Mouse (Mus musculus): ENCODE data around the gene Rbms2. TPM values are rescaled to one million over a fixed set of nuclear protein-coding genes. Genes with fewer than 3 reads are reported as not detected.

Gene Rbms2
- total RNA-seq, 4 experiments from 2014 or later: 14.3 to 18.7 (median 17.1) TPM

DNA sequence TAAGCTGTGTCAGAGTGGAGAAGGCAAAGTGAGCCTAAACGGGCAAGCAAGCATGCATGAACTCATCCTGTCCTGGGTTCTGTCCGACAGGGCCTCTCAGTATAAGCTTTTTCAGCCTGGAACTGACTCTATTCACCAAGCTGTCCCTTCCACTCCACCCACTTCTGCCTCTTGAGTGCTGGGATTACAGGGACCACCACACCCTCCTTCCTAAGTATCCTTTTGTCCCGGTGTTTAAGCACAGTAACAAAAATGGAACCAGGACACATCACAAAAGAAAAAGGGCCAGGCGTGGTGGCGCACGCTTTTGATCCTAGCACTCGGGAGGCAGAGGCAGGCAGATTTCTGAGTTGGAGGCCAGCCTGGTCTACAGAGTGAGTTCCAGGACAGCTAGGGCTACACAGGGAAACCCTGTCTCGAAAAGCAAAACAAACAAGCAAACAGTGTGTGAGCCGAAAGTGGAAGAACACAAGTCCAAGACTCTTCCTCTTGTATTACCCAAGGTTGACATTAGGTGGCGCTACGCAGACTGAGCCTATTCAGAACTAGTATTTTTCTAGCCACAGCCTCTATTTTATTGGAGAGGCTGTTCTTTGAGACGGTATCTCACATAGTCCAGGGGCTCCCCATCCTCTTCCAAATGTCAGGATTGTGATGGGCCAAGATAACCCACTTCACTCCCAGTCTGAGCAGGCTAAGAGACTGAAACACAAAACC lies 39.7 kb downstream of the Rbms2 start:
- DNase-seq (ENCODE audit: low spot score in 2 of 2): no peak

DNA sequence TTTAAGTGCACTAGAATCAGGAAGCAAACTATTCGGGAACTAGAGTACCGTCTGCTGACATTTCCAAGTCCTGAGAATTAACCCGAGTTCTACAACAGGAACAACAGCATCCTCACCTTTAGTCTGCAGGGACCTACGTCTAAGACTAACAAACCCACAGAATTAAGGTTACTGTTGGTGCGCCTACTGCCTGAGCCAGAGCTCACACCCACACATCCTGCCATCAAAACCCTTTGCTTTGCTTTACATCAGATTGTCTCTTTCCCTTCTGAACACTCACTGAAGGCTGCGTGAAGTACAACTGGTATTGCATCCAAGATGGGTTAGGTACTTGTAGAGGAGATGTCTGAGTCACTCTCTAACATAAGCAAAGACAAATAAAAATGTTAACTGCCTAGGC lies 44.7 kb downstream of the Rbms2 start:
- no peak for DNase-seq (ENCODE audit: low spot score in 2 of 2)

DNA sequence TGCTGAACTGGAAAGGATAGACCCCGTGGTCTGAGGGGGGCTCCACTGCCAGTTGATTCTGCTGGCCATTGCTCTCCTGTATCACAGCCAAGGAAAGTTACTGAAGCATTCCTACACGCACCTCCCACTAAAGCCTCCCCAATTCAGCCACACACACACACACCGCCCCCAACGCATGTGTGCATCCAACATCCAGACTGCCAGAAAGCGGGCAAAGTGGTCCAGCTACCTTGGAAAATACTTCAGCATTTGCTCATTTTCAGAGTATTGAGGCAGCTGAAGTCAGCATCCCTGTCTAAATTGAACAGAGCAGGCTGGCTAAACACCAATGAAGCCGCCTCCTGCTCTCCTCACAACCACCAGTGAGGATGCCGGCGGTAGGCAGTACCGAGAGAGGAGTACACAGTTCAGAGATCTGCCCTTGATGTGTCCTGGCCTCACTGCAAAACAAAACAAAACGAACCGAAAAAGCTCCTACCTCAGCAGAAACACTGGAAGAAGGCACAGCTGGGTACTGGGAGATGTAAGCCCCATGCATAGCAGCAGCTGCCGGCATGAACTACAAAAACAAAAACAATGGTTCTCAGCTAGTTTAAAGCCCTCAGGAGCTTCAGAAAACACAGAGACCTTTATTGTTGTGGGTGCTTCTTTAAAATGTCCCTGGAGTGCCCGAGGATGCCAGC lies 46.3 kb downstream of the Rbms2 start:
- peak; percentile 26 to 74 for DNase-seq (ENCODE audit: low spot score in 2 of 2)

DNA sequence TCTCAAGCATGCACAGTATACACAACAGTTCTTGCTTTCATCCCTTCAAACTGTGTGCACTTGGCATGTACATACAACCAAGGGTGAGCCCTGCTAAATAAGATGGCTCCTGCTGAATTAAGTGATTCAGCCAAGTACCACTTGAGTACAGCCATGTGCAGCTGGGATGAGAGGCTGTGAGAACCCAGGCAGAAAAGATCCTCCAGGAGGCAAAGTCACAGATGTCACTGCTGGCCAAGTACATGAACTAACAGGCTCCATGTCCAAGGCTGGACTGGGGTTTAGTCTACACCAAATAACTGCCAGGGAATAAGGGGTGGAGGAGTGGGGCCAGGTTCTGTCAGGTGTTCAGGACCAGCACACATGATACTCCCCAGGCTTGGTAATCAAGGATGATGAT lies 48.3 kb downstream of the Rbms2 start:
- DNase-seq (ENCODE audit: low spot score in 2 of 2): no peak

DNA sequence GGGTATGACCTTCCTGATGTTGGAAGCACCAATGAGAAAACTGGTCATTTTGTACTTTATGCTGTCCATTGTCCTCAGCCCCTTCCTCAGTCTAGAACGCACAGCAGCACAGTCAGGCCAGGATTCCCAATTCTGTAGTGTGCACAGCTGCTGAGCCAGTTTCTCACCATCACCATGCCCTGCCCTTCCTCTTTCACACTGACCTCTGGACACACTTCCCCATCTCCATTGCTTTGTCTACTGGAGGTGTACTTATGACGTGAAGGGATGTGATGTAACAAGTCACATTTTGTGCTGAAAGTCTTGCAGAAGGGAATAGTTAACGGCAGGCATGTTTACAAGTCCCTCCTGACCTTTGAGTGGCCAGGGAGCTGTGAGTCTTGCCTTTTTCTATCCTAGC lies 48.8 kb downstream of the Rbms2 start:
- no peak for DNase-seq (ENCODE audit: low spot score in 2 of 2)

DNA sequence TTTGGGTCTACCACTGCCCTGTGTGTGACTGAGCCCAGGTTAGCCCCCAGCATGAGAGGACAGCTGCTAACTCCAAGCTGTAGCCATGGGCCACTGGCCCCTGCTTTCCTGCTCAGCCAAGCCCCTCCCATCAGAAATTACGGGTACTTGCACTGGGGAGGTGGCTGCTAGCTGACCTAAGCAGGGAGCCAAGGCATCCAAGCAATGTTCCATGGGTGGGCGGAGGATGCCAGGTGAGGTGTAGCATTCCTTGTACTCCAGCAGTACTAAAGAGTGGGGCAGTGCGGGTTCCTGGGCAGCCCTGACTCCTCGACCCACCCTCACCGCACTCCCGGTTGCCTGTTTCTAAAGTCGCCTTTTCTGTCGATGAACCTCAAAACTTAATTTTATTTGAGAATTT lies 52.0 kb downstream of the Rbms2 start:
- DNase-seq (ENCODE audit: low spot score in 2 of 2): no peak

DNA sequence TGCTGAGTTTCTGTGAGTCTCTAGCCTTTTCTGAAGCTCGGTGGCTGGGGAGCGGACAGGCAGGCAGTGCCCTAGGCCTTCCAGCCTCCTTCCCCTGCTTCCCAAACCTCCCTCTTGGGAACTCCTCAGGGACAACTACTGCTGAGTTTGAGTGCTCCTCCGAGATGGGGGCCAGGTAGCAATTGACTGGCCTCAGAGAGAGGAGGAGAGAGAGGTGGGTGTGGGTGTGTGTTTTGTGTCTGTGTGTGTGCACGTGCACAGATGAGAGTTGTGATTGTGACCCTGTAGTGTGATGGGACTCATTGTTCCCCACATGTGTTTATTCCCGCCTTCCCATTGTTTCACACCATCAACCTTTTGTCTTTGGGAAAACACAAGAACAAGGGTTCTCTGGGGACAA lies 52.6 kb downstream of the Rbms2 start:
- DNase-seq (ENCODE audit: low spot score in 2 of 2): no peak

DNA sequence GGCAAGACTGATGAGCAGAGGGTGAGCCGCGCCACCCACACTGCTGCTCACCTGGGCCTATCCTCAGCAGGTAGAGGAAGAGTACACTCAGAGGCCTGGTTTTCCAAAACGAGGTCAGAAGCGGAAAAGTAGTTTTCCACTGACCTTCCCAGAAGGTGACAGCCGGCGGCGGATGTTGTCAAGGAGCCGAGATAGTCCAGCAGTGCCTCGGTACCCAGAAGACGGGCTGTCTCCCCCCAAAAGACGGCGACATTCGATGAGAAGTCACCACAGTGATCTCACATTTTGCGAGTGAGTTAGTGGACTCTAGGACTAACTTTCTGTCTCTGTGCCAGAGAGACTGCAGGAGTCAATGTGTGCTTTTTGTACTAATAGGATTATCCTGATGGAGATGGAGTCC lies 54.1 kb downstream of the Rbms2 start:
- no peak for DNase-seq (ENCODE audit: low spot score in 2 of 2)

DNA sequence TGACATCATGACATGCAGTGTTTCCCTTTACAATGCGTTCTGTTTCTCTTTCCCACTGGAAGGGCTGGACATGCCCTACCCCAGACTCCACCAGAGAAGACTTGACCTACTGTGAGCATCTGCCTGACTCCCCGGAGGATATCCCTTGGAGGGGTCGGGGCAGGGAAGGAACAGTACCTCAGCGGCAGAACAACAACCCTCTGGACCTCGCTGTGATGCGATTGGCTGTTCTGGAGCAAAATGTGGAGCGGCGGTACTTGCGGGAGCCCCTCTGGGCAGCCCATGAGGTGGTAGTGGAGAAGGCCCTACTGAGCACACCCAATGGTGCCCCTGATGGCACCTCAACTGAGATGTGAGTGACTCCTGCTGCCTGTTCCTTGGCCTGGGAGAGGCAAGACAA lies 55.3 kb downstream of the Rbms2 start:
- DNase-seq (ENCODE audit: low spot score in 2 of 2): no peak

DNA sequence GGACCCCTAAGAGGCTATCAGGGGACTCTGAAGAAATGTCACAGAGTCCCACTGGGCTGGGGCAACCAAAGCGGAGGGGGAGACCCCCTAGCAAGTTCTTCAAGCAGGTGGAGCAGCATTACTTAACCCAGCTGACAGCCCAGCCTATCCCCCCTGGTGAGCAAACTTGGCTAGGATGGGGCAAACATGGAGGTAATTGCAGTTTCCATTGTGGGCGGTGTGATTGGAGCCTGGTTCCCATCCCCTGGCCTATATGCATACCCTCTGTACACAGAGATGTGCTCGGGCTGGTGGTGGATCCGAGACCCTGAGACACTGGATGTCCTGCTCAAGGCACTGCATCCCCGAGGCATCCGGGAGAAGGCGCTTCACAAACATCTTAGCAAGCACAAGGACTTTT lies 56.3 kb downstream of the Rbms2 start:
- no peak for DNase-seq (ENCODE audit: low spot score in 2 of 2)

DNA sequence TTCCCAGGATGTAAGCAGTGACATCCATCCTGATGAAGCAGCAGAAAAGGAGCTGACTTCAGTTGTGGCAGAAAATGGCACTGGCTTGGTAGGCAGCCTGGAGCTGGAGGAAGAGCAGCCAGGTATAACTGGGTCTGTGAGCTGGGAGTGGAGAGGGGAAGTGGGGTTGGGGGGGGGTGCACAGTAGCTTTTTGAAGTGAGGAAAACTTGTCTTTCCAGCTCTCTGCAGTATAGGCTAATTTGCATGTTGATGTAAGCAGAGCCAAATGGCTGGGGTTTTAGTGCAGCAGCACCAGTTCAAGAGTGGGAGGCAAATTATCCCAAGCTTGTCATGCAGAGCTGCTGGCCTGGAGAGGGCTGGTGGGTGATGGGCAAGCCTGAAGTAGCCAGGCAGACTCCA lies 68.9 kb downstream of the Rbms2 start:
- no peak for DNase-seq (ENCODE audit: low spot score in 2 of 2)

DNA sequence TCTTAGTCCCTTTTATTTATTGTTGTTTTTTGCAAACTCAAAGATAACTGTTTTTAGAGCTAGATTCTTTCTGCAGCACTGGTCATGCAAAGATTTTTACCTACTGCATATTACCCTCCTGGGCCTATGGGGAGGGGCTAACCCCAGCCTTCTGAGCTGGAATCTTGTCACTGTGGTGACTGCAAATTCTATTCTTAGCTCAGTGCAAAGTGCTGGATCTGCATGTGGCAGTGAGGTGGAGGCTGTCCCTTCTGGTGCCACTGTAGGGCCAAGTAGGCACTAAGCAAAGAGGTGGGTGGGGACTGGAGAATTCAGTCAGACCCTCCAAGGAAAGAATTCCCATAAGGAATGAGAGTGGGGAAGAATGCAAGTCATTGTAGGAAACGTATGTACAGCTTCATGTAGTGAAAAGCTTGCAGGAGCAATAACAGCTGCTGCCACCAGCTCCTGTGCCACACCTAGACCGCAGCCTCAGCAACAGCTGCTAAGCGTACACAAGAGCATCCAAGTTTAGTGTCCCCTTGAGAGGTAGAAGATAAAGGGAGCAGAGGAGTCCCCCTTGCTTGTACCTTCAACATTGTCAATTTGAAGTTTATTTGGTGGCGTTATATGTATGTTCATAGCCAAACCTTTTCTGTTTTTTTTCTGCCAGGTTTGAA lies 69.9 kb downstream of the Rbms2 start:
- DNase-seq (ENCODE audit: low spot score in 2 of 2): no peak

DNA sequence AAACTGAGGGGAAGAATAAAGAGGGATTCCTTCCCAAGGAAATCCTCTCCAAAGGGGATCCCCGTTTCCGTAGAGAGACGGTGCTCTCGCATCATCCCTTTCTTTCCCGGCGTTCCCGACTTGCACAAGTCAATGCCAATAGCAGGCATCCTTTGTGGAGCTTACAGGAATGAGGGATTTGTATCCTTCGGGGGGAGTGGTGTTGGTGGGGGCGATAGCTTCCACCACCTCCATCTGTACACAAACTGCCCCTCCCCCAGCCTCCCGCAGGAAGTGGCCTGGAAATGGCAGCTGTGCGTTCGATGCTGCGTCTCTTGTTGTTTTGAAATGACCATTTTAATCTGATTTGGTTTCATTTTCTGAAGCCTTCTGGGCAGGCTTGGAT lies 82.5 kb downstream of the Rbms2 start:
- DNase-seq (ENCODE audit: low spot score in 2 of 2): no peak

DNA sequence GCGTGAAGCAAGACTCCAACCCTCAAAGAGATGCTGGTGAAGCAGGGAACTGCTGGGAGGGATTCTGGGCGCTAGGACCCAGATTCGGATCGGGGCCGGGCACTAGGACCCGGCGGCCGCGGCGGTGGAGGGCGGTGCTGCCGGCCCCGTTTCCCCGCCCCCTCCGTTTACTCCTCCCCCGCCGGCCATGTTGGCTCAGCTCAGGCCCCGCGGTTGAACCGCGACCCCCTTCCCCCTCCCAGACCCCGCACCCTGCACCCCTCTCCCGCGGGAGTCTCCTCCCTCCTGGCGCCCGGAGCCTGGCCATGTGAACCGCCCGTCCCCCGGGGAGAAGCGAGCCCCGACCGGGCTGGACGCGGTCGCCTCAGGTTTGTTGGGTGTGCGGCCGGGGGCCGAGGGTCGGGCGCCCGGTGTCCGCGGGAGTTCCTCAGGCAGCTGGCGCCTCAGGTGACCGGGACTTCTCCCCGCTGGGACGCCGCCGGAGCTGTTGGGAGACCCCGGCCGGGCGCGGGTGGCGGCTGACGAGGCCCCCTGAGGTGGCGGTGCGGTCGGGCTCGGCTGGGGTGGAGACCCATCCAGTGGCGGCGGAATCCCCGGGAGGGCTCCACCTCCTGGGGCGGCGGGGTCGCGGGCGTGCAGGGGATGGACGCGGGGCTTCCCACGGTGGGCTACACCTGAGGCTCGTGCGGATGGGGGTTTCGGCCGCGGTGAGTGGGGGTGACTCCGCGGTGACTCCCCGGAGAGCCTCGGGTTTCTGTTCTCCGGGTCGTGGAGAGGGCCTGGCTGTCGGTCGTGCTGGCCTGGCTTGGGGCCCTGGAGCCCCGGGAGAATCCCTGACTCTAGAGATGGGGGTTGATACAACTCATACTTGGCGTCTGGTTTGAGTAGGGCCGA lies 83.2 kb downstream of the Rbms2 start:
- DNase-seq (ENCODE audit: low spot score in 2 of 2): peak; percentile 53 to 60

DNA sequence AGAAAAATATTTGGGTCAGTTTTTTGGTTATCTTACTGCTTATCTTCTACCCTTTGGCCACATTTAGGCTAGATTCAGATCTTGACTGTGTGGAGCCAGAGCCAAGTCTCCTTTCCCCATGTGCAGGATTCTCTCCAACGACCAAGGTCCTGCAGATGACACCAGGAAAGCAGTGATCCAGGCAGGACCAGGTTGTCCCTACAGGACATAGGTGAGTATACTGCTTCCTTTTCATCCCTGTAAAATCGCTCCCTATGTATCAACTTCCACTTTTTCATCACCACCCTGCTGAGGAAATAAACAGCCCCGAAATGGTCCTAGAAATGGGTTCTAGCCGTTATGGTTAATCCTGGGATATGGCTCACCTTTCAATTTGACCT lies 83.8 kb downstream of the Rbms2 start:
- no peak for DNase-seq (ENCODE audit: low spot score in 2 of 2)

DNA sequence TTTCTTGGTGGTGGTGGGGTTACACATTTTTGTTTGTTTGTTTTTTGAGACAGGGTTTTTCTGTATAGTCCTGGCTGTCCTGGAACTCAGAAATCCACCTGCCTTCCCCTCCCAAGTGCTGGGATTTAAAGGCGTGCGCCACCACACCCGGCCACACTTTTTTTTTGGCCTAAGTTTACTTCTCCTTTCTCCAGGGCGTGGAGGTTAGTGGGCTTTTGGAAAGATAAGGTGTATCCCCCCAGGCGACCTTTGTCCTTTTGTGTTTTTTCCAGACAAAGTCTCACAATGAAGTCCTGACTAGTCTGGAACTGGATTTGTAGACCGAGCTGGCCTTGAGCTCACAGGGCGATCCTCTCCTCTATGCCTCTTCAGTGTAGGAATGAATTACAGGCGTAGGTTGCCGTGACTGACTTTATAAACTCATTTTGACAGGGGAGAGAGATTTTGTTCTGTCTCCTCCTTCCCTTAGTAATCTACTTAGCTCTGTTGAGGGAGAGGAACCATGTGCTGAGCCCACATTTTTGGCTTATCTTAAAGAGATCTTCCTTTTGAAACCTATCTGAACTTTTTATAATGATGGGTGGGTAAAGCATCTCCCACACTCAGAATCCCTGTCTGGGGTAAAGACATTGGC lies 85.0 kb downstream of the Rbms2 start:
- DNase-seq (ENCODE audit: low spot score in 2 of 2): no peak

DNA sequence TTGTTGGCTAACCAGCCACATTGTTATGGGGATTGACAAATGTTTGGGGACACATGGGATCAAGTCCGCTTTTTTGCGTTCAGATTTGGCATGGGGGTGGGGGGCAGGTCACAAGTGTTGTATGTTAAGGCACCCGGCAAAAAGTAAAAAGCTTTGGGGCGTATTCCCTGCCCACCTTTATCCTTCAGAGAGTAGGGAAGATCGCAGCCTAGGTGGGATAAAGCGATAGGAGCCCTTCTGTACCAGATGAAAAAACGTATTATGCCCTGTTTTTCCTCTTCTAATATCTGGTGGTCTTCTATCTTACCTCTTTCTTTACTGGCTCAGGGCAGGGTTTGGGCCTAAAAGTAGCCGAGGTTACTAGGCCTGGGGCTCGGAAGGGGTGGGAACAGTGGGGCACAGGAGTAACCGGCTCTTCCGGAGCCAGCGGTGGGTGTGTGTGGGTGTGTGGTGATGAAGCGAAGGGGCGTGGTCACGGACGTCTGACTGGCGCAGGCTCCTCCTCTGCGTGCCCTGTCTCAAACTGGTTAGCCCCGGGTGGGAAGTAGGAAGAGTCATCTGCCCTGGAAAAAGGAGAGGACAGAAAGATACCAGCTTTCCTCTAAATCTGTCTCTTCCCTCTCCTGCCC lies 85.6 kb downstream of the Rbms2 start:
- no peak for DNase-seq (ENCODE audit: low spot score in 2 of 2)

DNA sequence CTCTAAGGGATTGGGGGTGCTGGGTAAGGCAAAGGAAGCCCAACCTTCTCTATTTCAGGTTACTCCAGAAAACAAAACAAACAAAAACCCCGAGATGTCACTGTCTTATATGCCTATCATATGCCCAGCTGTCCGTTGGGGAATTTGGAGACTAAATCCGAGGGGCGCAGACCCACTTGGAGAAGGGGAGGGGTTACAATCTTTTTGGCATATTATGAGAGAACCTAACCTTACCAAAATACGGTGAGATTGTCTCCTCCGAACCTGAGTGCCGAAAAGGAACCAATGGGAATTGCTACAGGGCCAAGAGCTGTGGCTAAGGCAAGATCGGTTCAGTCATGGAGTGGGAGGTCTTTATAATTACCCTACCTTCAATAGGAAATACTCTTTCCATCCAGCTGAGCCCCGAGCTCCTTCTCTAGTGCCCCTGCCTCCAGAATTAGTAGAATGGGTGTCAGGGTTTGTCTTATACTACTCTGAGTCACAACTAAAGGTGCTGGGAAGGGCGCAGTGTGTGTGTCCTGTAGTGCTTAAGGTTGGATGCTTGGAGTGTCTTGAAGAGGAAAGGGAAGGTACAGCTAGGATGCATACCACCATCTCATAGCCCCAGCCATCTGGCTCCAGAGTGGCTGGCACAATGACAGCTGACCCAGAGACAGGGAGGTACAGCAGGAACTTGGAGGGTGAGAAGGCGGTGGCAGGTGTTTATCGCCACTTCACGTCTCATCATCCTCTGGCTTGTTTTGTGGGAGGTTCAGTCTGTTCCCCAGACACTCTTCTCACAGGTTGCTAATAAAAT lies 86.4 kb downstream of the Rbms2 start:
- DNase-seq (ENCODE audit: low spot score in 2 of 2): no peak

DNA sequence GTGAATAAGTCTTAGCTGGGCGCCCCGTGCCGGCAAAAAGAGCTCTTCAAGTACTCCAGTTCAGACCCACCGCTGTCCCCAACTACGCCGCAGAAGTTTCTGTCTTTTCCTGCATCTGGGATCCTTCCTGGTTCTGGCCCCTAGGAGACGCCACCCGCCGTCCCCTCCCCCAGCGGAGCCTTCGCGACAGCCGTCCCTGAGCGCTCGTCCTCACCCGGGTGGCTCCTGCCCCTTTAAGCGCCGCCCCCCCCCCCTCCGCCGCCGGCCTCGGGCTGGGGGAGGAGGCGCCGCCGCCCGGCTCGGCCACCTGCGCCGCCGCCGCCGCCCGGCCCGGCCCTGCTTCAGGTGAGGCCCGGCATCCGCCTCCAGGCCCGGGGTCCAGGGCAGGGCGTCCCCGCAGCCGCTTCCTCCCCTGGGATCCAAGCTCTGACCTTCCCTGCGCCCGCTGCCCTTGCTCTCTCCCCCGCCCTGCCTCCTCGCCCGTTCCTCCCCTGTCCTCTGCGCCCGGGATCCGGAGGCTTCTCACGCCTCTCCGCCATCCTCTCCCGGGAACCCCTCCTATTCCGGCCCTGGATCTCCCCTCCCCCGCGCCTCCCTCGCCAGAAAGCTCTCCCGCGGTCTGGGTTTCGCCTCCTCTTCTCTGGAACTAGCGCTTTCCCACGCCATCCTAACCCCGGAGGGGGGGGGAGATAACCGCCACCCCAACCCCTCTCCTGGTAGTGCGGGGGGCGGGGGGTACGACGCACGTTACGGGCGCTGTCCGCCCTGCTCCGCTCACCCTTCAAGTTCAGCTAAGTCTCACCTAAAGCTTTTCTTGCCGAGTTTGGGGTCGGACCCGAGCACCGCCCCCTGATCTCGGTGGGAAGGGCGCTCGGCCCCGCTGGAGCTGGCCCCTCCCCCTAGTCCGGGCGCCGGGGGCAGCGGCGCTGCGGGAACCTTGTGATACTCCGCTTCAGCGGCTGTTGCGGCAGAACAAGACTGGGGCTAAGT lies 87.3 kb downstream of the Rbms2 start:
- peak; percentile 54 to 65 for DNase-seq (ENCODE audit: low spot score in 2 of 2)
